Mouse (Mus musculus): ENCODE results near the gene Gm609.

- TF ChIP-seq CTCF (IDR thresholded peaks at IDR 0.05; ENCODE audit: extremely low read depth, insufficient read depth, low read length): no peak
- no peak for TF ChIP-seq POLR2A (IDR thresholded peaks at IDR 0.05; ENCODE audit: extremely low read depth, insufficient read depth, low read length)
Measured at GRCm38 (mm10) chr16:45454762-45455161, 38.0 kb downstream of the Gm609 start.

All from cortical plate, adult 2 months (tissue).